Mouse (Mus musculus) embryo, embryonic 9.5 days (tissue): Measurements from ENCODE around the gene Cnppd1.
A peak's percentile ranks its signal among the peaks of the same experiment; 100 is the strongest.

Experiments
- DNase-seq: peaks from one replicate; pipeline ENCODE4 v3.0.0-alpha.2; 2017; ENCODE audit errors: extremely low spot score

Cnppd1 gene

GRCm38 (mm10) chr1:75147411-75148135 is 5.1 kb upstream of the Cnppd1 start:
- no peak for DNase-seq

- no peak for DNase-seq
Observed at GRCm38 (mm10) chr1:75145589-75145988, 3.1 kb upstream of the Cnppd1 start.

GRCm38 (mm10) chr1:75141486-75142190 is 873 bp downstream of the Cnppd1 start:
- DNase-seq, result peak; percentile 53

GRCm38 (mm10) chr1:75140601-75141190 is 1.8 kb downstream of the Cnppd1 start:
- no peak for DNase-seq

- no peak for DNase-seq
Observed at GRCm38 (mm10) chr1:75138448-75138847, 4.1 kb downstream of the Cnppd1 start.

GRCm38 (mm10) chr1:75136730-75137129 is 5.8 kb downstream of the Cnppd1 start:
- DNase-seq, result no peak

- DNase-seq, result no peak
Observed at GRCm38 (mm10) chr1:75136293-75136692, 6.2 kb downstream of the Cnppd1 start.

GRCm38 (mm10) chr1:75133421-75134207 is 8.9 kb downstream of the Cnppd1 start, which contains the start of gene Slc23a3:
Slc23a3 (minus strand) TSS chr1:75133890.
- DNase-seq, result no peak

- no peak for DNase-seq
Observed at GRCm38 (mm10) chr1:75128641-75129040, 13.9 kb downstream of the Cnppd1 start.

- no peak for DNase-seq
Observed at GRCm38 (mm10) chr1:75125418-75125817, 17.1 kb downstream of the Cnppd1 start.

- peak; percentile 97 for DNase-seq
Observed at GRCm38 (mm10) chr1:75124346-75125321, 17.9 kb downstream of the Cnppd1 start, which contains the start of gene Nhej1. Nhej1 (minus strand) TSS chr1:75125200.

GRCm38 (mm10) chr1:75122211-75122610 is 20.3 kb downstream of the Cnppd1 start:
- no peak for DNase-seq
